Mouse (Mus musculus) ES-E14 (cell line): ENCODE results near the gene Sestd1. TPM values are rescaled to one million over a fixed set of nuclear protein-coding genes. Genes with fewer than 3 reads are reported as not detected.

Experiments
- DNase-seq: peaks from one replicate; pipeline ENCODE4 v3.0.0-alpha.2; 2013; ENCODE audit warnings: low read depth, low spot score
- H3K27ac ChIP-seq: 2 replicates; pipeline ENCODE4 v1.5.1; 2012; ENCODE audit warnings: low read depth, mild to moderate bottlenecking, low read length, moderate library complexity, mixed read lengths; ENCODE audit not compliant: poor library complexity, insufficient read depth, severe bottlenecking
- H3K36me3 ChIP-seq: 2 replicates; pipeline ENCODE4 v1.6.1; 2012; ENCODE audit warnings: mild to moderate bottlenecking, low read length, moderate library complexity, mixed read lengths; ENCODE audit not compliant: control insufficient read depth, poor library complexity, insufficient read depth, severe bottlenecking
- H3K4me1 ChIP-seq, 2 experiments: fragments of 150-350 bp in 1 of 2; sonication (generic) in 1 of 2; 2 replicates each; pipeline ENCODE4 v1.6.1; 2012; ENCODE audit warnings: low read length in 2 of 2, mild to moderate bottlenecking in 1 of 2, mixed read lengths in 1 of 2; ENCODE audit not compliant: control insufficient read depth in 2 of 2, insufficient read depth in 2 of 2, poor library complexity in 1 of 2
- H3K4me3 ChIP-seq, 2 experiments: fragments of 150-350 bp in 1 of 2; sonication (generic) in 1 of 2; 2 replicates each; pipeline ENCODE4 v1.5.1; 2012; ENCODE audit warnings: low read length in 2 of 2, low read depth in 1 of 2, mild to moderate bottlenecking in 1 of 2, mixed read lengths in 1 of 2; ENCODE audit not compliant: insufficient read depth in 1 of 2, poor library complexity in 1 of 2, severe bottlenecking in 1 of 2
- H3K9ac ChIP-seq: 2 replicates; pipeline ENCODE4 v1.6.1; 2012; ENCODE audit warnings: low read depth, mild to moderate bottlenecking, low read length, mixed read lengths; ENCODE audit not compliant: poor library complexity, insufficient read depth, severe bottlenecking
- H3K9me3 ChIP-seq: fragments of 150-350 bp; sonication (generic); 2 replicates; pipeline ENCODE4 v1.6.1; 2012; ENCODE audit warnings: low read depth, mild to moderate bottlenecking, low read length; ENCODE audit not compliant: control insufficient read depth, insufficient read depth
- CHD2 ChIP-seq: IDR thresholded peaks from 2 replicates; pipeline ENCODE4 v1.6.1; 2014; ENCODE audit warnings: mild to moderate bottlenecking, low read depth, low read length, inconsistent platforms
- HCFC1 ChIP-seq: IDR thresholded peaks from 2 replicates; pipeline ENCODE4 v1.6.1; 2012; ENCODE audit warnings: low read length, inconsistent platforms, borderline replicate concordance; ENCODE audit not compliant: insufficient read depth
- MAFK ChIP-seq: IDR thresholded peaks from 2 replicates; pipeline ENCODE4 v1.6.1; 2014; ENCODE audit warnings: mild to moderate bottlenecking, low read depth, low read length, inconsistent platforms; ENCODE audit not compliant: insufficient read depth
- ZC3H11A ChIP-seq: IDR thresholded peaks from 2 replicates; pipeline ENCODE4 v1.6.1; 2012; ENCODE audit warnings: low read depth, mild to moderate bottlenecking, inconsistent platforms, low read length, borderline replicate concordance
- ZNF384 ChIP-seq: IDR thresholded peaks from 2 replicates; pipeline ENCODE4 v1.6.1; 2012; ENCODE audit warnings: low read depth, low read length, inconsistent platforms
- in situ Hi-C, 2 experiments: fragments of 600-800 bp; cut with MboI; formaldehyde crosslinking; loops; one replicate each; pipeline ENCODE4 v1.15.1; 2025; ENCODE audit warnings: low sequenced_read_pairs in 2 of 2, inconsistent platforms in 1 of 2; ENCODE audit not compliant: unreplicated experiment in 2 of 2
- total RNA-seq: library from RNA; depleted of rRNA; stranded (reverse); fragments of 300-350 nt; gene quantifications from 2 replicates; pipeline ENCODE4 v1.2.3, GENCODE M21; 2012

The Sestd1 gene
- total RNA-seq, 1 experiment: 11.4 TPM

DNA sequence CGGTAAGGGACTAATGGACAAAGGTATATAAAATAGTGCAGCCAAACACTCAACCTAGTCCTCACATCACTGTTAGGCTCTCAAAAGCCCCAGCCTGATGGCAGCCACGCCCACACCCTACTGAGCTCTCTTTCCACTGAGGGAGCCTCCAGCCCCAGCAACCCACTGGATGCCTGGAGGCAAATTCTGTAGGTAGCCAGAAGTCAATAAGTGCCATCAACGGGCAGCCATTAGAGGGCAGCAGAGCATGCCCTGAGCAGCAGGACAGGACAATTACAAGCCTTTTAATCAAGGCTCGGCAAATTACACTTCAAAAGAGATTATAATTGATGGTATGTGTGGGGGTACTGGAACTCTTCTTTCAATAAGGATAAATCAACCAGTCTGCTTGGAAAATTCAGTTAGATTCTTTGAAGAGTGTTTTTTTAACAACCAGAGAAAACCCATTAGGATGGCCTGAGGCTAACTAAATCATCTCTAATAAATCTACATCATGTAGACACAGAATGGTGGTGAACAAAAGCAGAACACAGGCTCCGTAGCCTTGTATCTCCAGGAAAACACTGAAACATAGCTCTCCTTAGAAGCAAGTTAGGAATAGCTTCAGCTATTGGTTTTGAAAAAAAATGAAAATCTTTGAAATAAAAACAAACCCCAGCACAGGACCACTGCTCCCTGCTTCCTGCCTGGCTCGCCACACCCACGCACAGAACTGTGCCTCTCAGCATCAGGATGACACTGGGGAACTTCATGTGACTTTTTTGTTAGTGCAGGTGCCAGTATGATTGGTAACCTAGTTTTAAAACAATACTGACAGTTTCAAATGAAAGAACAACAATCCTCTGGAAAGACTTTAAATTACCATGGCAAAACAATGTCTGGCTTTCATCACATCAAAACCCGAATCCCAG is 30.4 kb downstream of the Sestd1 start:
- Histone ChIP-seq H3K9me3 (no peaks in the 10 kb centered on the region), H3K4me3 (no peak overlapping the region), H3K4me1 (no peaks in the 10 kb centered on the region), H3K9ac (no peak overlapping the region), H3K27ac (no peak overlapping the region), H3K36me3 (no peaks in the 10 kb centered on the region)
- peak; percentile 38 for DNase-seq
- TF ChIP-seq HCFC1: no peak
- in situ Hi-C loops: no loop called here

DNA sequence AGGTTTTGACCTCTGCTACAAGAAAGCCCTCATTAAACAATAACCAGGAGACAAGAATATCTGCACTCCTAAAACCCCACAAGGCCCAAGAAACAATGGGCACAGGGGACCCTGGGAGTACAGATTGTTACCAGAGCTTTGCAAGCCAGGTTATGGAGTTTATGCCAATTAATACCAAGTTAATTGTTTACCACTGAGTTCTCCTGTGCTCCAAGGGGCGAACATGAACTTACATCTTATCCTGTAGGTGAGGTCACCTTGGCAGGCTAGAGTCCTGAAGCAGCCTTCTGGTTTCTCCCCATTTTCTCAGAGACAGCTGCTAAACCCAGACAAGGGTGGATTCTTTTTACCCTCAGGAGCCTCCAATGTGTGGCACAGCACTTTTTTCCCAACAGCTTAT is 32.0 kb downstream of the Sestd1 start:
- no peaks in the 10 kb centered on the region for H3K9me3 ChIP-seq

DNA sequence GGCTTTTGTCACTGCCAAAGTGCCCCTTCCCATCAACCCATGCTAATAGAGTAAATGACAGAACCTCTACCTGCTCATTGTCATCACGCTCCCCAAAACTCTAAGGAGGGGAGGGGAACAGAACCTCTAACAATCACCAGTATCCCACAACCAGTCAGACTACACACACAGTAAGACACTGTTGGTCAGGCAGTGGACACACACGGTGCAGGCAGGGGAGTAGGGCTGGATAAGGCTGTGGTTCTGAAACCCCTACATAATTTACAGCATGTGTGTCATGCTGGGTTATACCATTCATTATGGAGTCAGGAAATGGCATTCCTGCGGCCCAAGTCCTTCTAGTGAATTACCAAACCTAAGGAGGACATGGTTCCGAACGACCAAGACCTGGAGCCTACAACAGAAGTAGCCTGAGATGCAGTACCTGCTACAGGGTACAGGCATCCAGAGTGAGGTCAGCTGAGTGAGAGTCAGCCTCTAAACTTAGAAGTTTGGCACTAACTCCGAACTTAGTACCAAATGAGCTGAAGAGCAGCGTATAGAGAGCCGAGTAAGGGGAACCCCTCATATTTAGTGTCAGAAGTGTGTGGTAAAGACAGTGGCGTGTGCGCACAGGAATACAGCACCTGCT is 33.1 kb downstream of the Sestd1 start:
- H3K9ac ChIP-seq: no peak overlapping the region
- H3K36me3 ChIP-seq: no peaks in the 10 kb centered on the region
- no peak overlapping the region for H3K4me3 ChIP-seq
- H3K9me3 ChIP-seq: no peaks in the 10 kb centered on the region
- no peak for DNase-seq
- no peak overlapping the region for H3K27ac ChIP-seq
- TF ChIP-seq ZNF384 (no peak), CHD2 (no peak), ZC3H11A (no peak), MAFK (no peak), HCFC1 (no peak)
- in situ Hi-C loops: no loop called here
- no peaks in the 10 kb centered on the region for H3K4me1 ChIP-seq

More for the DNA sequence above, 32.0 kb downstream of the Sestd1 start:
- TF ChIP-seq ZNF384 (no peak), HCFC1 (no peak), CHD2 (no peak), MAFK (no peak), ZC3H11A (no peak)
- Histone ChIP-seq H3K27ac (no peak overlapping the region), H3K4me1 (no peaks in the 10 kb centered on the region), H3K4me3 (no peak overlapping the region), H3K36me3 (no peaks in the 10 kb centered on the region), H3K9ac (no peak overlapping the region)
- no peak for DNase-seq
- in situ Hi-C loops: no loop called here

DNA sequence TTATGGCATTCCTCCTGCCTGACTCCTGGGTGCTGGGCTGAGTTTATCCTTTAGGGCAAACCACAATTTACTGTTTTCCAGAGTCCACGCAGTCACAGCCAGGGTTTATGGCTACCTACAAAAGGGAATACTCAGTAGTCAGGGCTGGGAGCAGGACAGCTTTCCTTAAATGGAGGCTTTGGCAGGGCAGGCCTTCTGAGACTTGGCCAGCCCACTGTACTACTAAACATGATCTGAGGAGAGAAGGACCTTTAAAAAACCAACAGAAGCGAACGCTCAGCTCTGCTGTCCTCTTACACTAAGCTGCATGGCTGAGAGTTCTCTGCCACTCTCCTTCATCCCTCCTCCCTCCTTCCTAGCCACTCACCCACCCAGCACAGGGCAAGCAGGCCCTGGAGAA is 34.6 kb downstream of the Sestd1 start:
- H3K27ac ChIP-seq: no peak overlapping the region
- H3K4me3 ChIP-seq: no peak overlapping the region
- no peak for DNase-seq
- no peak overlapping the region for H3K9ac ChIP-seq
- in situ Hi-C loops: no loop called here
- H3K4me1 ChIP-seq: no peaks in the 10 kb centered on the region
- TF ChIP-seq ZC3H11A: no peak
- TF ChIP-seq ZNF384: no peak
- no peak for TF ChIP-seq CHD2
- no peak for TF ChIP-seq HCFC1
- H3K36me3 ChIP-seq: no peaks in the 10 kb centered on the region
- H3K9me3 ChIP-seq: no peaks in the 10 kb centered on the region
